Mouse (Mus musculus) monocyte, adult 2 months (primary cell): ENCODE data around the gene Zfp598.
"Not testable (repeated sequence)": the region's sequence is repeated elsewhere in the genome, so short reads cannot be mapped to it uniquely, and the experiment has no call there.

Source experiments
- DNase-seq, 2 experiments: peaks; one replicate each; pipeline ENCODE4 v3.0.0; 2022; ENCODE audit warnings: low spot score in 2 of 2, low read depth in 1 of 2

Zfp598 gene

DNA sequence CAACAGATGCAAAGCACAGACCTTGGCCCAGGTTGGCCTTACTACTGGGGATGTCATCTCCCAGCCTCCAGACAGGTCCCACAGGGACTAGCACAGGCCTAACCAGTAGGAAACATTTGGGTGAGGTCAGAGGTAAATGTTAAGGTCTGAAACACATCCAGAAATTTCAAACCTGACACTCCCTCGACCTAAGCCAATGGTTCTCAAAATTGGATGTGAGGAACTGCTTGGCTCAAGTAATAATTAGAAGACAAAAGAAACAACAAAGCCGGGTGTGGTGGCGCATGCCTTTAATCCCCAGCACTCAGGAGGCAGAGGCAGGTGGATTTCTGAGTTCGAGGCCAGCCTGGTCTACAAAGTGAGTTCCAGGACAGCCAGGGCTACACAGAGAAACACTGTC lies 23.1 kb upstream of the Zfp598 start:
- DNase-seq = no peak

DNA sequence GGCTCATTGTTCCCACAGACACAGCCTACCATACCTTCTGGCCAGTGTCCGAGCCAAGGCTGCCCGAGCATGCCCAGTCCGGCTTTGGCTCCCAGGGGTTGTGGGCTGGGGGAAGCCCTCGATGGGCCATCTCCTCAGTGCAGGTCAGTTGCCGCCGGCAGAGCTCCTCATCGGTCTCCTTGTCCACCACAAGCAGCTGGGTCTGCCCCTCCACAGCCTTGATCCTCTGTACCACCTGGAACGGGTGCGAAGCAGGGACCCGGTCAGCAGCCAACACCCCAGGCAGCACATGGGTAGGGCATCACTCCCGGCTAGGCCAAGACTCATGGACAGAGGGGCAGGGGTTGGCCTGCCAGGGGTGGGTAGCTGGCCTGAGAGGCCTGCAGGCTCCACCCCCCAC lies 22.0 kb upstream of the Zfp598 start:
- no peak for DNase-seq

DNA sequence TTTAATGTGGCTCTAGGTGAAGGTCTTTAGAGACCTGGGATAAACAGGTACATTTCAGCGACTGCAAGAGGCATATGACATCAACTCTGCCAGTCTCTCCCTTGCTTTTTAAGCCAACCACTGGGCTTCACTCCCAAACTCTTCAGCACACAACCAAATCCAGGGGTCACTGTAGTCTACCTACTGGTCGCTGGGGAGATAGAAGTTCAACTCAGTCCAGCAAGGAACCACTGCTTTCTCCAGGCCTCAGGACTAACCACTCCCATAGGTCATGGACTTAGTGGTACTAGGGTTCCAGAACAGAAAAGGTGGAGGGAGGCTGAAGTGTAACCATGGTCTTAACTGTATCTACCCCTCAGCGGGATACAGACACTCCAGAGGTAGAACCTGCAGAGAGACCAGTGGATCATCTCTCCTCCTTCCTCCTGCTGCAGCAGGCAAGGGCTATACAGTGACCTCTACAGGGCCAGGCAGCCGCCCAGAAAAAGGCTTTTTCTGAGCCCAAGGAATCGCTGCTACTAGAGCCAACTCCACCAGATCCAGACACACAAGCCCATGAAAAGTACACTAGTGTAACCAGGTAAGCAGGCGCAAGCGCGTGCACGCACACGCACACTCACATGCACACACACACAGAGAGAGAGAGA lies 20.6 kb upstream of the Zfp598 start:
- no peak for DNase-seq

- no peak for DNase-seq
Observed at GRCm38 (mm10) chr17:24649581-24650069, 19.9 kb upstream of the Zfp598 start.

DNA sequence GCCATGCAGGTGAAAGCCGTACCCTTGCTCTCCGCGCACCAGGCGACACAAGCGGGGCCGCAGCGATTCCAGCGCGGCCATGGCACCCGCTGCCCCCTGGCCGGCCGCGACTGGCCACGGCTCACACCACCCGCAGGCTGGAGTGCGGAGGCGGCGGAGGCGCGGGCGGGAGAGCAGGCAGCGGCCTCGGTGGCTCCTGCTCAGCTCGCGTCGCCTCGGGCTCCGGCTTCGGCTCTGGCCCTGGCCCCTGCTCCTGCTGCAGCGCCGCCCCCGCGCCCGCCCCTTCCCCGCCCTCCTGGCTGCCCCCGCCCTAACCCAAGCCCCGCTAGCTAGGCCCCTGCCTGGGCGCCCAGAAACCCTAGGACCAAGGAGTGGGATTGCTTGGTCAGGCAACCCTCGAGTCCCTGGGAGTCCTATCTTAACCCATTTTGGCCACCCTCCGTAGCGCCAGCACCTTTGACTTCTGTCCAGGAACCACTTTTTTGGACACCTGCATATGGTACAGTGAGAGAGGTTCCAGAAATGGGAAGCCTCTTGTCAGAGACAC lies 19.3 kb upstream of the Zfp598 start, which contains the start of gene Slc9a3r2:
Slc9a3r2 (minus strand) TSS at position 258 of the 547 bp plus-strand sequence.
- no peak for DNase-seq

- DNase-seq = no peak
Observed at GRCm38 (mm10) chr17:24650766-24651165, 18.7 kb upstream of the Zfp598 start.

DNA sequence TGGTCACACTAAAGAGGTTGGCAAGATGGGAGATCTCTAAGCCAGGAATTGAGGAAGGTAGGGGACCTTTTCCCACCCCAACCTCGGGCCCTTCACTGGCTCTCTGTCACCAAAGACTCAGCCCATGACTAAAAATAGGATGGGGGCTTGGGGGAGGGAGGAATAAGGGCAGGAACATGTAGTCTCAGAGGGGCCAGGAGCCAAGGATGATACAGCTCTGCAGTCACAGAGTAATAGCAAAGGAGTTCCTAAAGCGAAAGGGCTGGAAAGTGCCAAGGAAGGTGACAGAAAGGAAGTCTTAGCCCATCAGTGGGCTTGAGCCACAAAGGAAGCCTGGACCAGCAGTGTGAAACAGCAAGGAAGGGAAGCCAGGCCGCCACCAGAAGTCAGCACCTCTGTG lies 17.7 kb upstream of the Zfp598 start:
- no peak for DNase-seq

GRCm38 (mm10) chr17:24653967-24654710 lies 15.3 kb upstream of the Zfp598 start:
- peak; percentile 36 to 61 for DNase-seq

DNA sequence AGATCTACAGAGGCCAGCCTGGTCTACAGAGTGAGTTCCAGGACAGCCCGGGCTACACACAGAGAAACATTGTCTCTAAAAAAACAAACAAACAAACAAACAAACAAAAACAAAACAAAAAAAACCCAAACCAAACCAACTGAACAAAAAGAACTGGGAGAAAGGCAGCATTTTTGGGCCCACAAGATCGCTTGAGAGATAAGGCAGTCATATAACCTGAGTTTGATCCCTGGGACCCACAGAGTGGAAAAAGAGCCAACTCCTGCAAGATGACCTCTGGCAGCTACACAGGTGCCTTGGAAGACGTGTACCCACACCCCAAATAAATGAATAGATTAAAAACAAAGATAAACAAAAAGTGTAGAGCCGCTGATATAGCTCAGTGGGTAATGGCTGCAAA lies 14.5 kb upstream of the Zfp598 start:
- no peak for DNase-seq

GRCm38 (mm10) chr17:24658017-24658758 lies 11.3 kb upstream of the Zfp598 start, which contains the start of gene Npw:
Gene Npw, minus strand, starts transcription at chr17:24658457.
- DNase-seq = no peak

- not testable (repeated sequence) for DNase-seq
Observed at GRCm38 (mm10) chr17:24667011-24667410, 2.5 kb upstream of the Zfp598 start.

DNA sequence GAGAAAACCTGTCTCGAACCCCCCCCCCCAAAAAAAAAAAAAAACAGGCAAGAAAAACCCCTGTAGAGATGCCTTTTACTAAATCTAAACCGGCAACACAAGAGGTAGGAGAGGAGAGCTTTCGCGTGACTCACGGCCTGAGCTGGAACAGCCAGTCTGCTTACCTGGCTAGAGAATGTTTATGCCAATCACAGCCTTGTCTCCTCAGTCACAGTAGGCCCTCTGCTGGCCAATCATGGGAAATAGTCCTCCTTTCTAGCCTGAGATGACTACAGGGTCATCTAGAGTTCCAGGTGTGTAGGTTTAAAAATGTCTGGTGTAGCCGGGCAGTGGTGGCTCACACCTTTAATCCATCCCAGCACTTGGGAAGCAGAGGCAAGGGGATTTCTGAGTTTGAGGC lies 2.1 kb upstream of the Zfp598 start:
- no peak for DNase-seq

DNA sequence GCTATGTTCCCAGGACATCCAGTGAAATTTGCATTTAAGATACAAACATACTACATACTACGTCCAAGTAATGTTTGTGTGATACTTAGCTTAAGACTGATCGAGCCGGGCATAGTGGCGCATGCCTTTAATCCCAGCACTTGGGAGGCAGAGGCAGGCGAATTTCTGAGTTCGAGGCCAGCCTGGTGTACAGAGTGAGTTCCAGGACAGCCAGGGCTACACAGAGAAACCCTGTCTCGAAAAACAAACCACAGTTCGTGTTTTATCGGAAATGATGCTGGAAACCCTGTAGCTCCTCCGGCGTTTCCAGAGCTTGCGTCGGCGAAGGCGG lies 308 bp upstream of the Zfp598 start:
- not testable (repeated sequence) for DNase-seq

- DNase-seq = no peak
Observed at GRCm38 (mm10) chr17:24670246-24670844, 858 bp downstream of the Zfp598 start.

DNA sequence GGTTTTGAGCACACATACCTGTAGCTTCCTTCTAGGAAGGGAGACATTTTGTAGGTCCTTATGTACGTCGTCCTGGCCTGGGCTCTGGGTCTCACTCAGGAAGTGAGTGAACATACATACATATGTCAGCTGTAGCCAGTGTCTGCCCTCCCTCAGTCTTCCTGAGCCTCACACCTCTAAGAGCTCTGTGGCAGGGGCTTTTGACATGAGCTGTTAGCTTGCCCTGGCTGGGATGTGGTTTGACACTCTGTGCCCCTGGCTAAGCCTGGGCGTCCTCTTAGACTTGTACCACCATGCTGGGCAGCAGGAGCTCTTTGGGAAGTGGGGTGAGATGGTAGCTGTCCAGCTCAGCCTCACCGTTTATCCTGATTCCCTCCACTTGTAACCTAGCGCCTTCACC lies 1.9 kb downstream of the Zfp598 start:
- no peak for DNase-seq

GRCm38 (mm10) chr17:24672141-24672540 lies 2.7 kb downstream of the Zfp598 start:
- DNase-seq = no peak

DNA sequence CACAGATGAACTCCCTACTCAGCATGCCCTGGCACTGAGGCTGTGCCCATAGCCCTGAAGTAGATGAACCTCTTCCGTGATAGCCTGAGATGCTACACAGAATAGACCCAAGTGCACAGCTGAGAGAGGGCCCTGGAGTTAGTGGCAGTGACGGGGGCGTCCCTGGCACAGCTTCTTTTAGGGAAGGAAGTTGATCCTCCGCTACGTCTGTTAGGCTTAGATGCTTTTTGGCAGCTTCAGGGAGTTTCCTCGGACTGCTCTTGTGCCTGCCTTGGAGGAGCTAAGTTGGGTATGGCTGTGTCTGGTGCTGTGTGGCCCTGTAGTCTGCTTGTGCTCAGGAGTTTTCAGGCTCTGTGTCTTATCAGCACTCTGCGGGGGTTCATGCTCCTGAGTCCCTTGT lies 4.8 kb downstream of the Zfp598 start:
- DNase-seq = no peak

- DNase-seq = peak in 1 of 2 experiments; percentile 64
Observed at GRCm38 (mm10) chr17:24676187-24676586, 6.7 kb downstream of the Zfp598 start.

DNA sequence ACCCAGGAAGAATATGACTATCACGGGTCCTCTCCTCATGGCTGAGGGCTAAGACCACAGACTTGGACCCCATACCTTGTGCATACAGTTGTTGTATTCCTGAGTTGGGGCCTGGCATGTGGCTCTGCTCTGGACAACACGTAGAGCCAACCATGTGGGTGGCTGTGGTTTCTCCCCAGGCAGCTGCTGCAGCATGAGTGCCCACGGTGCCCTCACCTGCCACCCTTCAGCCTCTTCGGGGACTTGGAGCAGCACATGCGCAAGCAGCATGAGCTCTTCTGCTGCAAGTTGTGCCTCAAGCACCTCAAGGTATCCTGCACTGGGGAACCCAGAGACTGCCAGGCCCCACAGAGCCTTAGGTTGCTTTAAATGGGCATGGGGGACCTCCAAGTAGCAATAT lies 7.4 kb downstream of the Zfp598 start:
- no peak for DNase-seq

GRCm38 (mm10) chr17:24677500-24678080 lies 8.1 kb downstream of the Zfp598 start:
- no peak for DNase-seq

- no peak for DNase-seq
Observed at GRCm38 (mm10) chr17:24686514-24686913, 17.0 kb downstream of the Zfp598 start.
